Mouse (Mus musculus): Measurements from ENCODE around the gene Epha4.

Epha4 gene

DNA sequence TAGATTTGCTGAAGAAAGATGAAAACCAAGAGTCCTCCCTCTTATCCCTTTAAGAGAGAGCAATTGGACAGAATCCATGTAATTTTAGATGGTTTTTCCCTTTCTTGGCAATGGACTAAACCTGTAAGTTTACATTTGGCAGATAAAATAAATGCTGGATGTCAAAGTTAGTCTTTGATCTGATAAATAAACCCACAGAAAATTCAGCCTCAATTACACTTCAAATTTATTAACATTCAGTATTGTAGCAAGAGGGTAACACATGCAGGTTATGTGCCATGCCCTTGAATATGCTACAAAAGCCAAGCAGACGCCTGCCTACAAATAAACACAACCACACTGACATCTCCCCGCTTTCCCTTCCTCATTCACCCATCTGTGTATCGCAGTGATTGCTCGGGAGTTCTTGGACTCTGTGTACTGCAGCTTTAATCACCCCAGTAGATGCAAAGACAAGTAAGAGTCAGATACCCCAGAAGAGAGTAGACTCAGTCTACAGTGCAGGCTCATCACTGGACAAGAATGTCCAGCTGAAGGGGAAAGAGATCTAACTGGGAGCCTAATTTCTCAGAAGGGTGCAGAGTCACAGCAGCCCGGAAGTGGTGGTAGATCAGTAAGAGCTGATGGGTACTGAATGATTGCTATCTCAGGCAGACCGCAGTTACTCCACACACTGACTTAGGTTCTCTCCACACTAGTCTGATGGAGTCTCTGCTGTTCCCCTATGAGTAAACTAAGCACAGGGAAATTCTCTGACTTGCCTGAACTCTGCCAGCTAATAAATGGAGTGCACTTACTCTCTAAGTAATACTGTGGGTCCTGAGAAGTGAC, 29.9 kb downstream of the Epha4 start:
- in situ Hi-C loops (cut with MboI; ENCODE audit: low sequenced_read_pairs) = no loop called here

DNA sequence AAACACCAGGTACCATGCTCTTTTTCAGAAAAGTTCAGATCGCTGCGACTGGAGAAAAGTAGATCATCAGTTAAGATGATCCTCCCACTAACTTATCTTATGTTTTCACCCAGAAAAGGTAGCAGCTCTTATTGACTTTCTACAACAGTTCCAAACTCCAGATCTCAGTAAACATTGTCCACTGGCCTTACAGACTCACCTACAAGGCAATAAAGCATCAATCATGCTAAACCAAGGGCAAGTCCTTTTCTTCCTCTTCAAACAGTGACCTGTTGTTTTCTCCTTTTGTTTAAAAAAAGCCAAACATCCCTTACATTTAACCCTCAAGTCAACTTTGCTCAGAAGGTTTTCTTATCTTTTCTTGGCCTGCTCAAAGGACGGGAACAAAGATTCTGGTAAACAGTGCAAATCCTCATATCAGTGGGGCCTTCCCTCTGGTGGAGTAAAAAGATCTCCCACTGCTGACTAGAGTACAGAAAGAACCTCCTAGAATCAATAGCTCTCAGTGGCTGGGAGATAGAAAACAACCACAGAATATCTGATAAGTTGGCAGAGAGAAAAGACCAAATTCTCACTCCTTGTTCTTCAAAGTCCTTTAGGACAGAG, 39.0 kb downstream of the Epha4 start:
- in situ Hi-C loops (cut with MboI; ENCODE audit: low sequenced_read_pairs) = no loop called here

DNA sequence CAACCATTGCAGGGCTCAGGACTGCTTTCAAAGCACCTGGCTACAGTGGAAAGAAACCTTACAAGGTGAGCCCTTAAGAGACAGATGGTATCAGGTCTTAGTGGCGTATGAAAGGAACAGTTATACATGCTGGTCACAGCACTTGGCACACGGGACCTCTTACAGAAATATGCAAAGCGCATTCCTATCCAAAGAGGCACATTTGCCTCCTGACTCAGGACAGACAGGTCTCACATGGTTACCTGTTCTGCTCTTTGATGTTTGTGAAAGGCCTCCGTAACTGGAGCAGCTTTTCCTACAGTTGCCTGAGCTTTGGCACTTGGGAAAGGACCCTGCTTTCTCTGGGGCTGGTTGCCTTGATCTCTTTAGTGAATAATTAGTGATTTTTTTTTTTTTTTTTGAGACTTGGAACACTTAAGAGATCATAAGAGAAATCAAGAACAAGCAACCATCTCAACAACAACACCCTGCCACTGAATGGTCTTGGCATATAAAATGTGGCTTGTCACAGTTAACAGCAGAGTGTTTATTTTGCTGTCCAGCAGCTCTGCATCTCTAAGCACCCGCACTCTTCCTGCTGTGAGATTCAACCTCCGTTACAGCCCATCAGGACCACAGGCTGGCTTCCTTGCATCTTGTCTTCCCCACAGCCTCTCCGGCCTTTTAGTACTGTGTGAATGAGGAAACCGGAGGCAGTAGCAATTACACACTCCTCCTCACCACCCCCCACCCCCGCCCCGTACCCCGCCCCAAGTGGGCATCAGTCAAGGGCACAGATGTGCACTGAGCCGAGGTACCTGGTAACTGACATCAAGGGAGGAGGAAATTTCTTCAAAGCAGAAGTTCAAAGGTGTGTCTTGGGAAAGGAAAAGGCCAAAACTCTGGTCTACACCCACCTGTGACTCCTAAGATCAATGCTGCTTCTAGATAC, 41.2 kb downstream of the Epha4 start:
- in situ Hi-C loops (cut with MboI; ENCODE audit: low sequenced_read_pairs) = no loop called here

DNA sequence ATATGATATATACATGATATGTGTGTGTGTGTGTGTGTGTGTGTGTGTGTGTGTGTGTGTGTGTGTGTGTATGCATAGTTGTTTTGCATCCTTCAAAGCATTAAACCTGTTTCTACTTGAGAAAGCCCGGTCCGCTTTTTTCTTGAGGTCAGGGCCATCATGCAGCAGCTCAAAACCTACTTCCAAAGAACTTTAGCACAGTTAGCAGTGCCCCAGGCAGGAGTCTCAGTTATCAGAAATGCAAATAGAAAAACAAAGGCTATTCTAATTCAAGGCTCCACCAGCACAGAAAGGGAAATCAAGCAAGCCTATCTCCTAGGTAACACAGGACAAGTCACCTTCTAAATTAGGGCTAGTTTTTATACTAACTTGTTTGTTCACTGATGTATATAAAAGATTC, 42.3 kb downstream of the Epha4 start:
- in situ Hi-C loops (cut with MboI; ENCODE audit: low sequenced_read_pairs) = no loop called here

DNA sequence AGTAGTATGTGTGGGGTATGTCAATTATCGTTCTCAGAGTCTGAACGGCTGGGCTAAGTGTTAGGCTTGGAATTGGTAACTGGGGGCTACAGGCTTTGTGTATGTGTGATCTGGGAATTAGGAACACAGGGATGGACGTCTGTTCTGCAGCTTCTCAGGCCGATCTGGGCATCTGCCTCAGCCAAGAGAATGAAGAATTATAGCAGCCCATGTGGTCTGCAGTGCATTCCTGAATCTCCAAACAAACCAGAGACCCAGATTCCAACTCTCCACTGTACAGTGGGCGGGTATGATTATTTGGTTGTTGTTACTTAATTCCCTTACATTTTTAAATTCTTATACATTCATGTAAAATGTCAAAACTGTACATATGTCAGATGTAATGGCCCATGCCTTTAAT, 43.4 kb downstream of the Epha4 start:
- in situ Hi-C loops (cut with MboI; ENCODE audit: low sequenced_read_pairs) = no loop called here

DNA sequence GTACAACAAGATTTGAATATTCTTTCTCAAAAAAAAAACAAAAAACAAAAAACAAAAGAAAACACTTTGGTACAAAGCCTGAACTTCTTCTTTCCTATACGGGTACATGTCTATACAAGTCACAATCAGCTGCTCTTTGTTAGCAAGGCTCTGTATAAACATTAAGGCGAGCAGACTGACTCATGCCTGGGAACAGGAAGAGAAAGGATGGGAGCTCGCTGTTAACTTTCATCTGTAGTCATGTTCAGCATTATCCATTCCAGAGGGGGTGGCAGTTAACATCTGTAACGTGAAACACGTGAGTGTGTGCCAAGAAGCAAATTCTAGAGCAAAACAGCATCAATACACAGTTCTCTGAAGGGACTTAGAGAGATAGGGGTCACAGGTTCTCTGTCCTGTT, 43.9 kb downstream of the Epha4 start:
- in situ Hi-C loops (cut with MboI; ENCODE audit: low sequenced_read_pairs) = no loop called here

DNA sequence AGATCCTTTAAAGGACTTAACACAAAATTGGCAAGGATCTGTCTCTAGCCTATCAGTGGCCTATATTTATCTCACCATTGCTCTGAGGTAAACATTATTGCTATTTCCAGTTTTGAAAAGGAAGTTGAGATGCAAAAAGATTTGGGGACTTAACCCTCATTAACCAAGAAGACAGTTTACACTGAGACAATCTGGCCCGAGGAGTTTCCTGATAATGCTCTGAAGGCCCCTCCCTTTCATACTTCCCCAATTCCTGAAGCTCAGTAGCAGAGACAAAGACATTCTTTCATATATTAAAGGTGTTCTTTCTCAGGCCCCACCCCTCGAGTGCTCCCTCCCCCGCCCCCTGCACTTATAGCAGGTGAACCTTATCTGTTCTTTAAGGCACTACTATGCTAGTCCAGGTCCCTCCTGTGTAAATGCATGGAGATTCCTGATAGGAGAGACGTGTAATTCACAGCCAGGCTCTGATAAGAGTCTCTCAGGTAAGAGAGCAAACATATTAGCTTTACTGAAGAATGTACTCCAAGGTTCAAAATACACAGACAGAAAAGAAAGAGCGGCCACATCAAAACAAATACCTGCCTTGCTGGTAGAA, 46.1 kb downstream of the Epha4 start:
- in situ Hi-C loops (cut with MboI; ENCODE audit: low sequenced_read_pairs) = no loop called here

DNA sequence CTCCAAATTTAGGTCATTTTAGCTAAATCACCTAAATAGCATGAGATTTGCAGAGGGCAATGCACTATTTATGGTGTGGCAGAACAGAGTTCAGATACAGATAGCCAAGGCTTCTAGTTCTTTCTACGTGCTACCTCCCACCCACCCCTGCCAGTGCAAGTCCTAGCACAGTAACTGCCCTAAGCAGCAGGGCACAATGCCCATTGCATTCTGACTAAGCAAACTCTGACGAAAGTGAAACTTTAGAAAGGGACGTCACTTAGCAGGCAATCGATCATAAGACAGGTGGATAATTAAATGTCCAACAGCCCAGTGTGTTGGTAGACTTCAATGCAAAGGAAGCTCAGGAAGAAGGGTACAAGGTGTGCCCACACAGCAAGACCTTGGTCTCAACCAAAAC, 49.4 kb downstream of the Epha4 start:
- in situ Hi-C loops (cut with MboI; ENCODE audit: low sequenced_read_pairs) = no loop called here

DNA sequence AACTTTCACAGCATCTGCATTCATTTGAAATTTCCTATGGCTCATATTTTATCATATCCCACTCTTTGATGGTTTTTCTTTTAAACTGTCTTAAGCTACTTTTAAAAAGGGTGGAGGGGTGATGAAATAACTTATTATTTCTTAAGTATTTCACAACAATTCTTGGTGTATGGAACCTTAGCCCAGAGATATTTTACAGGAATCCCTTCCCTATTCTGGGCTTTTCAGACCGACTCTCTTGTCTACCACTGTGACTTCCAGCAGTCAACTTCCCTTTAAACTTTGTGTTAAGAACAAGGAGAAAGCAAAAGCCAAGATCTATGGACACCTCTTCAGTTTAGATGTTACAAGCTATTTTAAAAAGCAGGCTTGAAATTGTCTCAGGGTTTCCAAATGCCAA, 50.8 kb downstream of the Epha4 start:
- in situ Hi-C loops (cut with MboI; ENCODE audit: low sequenced_read_pairs) = no loop called here

DNA sequence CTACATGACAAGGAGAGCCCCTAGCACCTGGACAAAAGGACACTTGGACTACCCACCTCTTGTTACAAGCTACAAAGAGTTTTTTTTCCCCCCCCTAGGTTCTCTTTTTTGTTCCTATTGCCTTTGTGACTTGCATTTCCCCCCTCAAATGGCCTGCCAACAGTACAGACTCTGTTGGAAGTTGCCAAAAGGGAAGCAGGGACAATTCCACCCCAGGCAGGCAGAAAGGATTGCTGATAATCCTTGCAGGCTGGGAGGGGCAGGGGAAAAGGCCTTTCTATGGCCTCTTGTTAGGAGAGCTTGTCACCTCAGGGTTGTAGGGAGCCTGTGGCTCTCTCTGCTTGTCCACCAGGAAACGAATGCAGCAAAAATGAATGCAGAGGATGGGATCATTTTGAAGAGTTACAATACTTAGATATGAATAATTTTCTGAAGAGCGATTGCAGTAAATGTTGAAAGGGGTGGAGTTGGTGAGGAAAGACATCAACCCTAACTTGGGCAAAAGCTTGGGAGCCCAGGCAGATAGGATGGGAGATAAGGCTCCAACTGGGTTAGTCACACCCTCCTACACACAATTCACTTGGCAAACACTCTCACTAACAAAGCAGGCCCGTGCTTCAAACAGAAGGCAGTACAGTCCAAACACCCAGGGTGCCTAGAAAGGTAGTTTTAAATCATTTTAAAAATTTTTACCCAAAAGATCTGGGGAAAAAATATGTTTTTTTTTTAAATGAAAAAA, 52.8 kb downstream of the Epha4 start:
- in situ Hi-C loops (cut with MboI; ENCODE audit: low sequenced_read_pairs) = no loop called here

DNA sequence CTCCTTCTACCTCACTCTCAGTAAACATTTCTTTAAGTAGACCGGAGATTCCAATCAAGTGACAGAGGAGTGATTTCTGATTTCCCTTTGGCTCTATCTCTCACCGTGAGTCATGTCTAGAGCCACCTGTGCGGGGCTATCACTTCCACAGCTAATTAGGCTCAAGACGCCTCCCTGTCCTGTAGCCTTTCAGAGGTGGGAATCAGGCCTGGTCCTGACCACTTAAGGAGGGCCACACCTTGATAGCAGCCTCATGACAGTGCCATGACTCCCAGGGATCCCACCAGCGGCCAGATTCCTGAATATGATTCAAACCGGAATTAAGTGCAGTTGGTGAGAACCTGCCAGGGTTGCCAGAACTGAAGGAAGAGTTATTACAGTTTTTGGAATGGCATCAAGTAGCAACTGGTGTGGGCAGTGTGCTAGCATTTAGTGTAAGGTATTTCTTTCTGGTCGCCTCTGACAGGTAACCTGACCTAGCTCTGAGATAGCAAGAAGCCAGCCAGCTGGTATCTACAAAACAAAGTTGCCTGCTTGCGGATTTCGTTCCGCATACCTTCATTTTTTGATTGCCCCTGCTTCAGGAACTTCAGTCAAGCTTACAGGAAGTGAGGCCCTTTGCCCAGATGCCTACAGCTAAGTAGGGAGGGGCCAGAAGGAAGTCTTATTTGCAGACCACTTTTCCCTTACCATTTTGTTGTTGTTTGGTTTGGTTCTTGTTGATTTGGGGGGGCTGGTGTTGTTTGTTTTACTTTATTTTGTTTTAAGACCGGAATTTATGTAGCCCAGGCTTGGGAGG, 53.9 kb downstream of the Epha4 start:
- in situ Hi-C loops (cut with MboI; ENCODE audit: low sequenced_read_pairs) = no loop called here

DNA sequence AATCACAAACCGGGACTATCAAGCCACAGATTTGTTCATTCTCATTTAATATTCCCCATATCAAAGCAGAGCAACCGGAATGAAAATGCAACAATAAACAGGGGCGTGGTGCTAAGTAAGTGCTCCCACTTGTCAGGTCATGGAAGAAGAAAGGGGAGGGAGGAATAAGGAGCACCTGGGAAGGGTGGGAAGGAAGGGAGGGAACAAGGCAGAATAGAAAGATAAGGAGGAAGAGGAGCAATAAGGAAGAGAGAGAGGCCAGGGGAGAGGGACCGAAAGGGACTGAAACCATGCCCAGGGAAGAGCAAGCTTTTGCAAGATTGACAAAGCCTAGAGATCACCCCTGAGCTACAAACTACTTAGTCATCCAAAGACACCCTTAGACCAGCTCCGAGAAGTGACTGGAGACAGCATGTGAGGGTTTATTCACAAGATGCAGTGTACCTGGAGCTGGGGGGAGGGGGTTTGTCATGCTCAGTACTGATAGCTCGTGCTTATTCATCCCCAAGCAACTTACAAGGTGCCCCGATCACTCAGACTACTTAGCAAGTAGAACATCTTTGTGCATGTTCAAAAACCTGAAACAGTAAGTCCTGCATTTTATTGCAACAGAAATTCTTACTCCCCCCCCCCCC, 56.0 kb downstream of the Epha4 start:
- in situ Hi-C loops (cut with MboI; ENCODE audit: low sequenced_read_pairs) = no loop called here

DNA sequence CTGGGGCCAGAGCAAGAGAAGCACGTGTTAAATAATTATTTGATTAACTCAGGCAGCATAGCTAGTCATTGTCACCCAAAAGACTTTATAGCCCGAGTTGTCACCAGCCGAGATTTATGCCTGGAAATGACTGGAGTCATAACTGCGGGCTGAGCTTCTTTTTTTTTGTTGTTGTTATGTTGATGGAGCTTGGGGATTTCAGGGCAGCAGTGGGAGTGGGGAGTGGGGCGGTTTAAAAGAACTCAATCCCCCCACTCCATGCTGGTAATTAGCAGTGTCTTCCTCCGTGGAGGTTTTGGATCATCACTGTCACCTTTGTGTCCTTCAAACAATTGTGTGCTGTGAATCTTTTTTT, 57.5 kb downstream of the Epha4 start:
- in situ Hi-C loops (cut with MboI; ENCODE audit: low sequenced_read_pairs) = no loop called here

DNA sequence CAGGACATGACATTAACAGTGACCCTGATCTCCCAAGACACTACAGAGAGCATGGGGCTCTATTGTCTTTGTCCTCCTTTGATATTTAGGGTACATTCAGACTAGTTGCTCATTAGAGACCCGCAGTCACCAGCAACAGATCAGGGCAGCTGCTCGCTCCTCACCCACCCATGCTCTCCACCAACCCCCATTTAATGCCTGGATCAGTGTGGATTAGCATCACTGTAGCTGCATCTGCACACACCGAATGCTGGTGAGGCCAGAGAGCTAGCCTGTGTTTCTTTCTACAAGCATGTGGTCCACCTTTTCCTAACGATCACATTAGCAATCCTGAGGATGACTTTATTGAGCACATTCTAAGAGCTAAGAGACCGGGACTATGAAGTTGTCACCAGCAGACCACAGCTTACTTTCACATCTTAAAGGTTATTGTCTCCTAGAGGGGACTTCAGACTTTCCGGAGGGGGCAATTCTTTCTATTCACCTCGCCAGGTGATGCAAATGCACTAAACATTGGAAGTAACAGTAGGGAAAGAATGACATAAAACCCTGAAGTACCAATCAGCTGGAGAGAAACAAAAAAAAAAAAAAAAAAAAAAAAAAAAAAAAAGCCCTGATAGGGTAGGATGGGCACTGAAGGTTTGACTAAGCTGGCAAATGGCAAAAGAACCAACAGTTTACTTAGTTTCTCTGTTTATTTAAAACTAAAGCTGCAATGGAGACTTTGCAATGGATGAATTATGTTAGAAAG, 58.0 kb downstream of the Epha4 start:
- in situ Hi-C loops (cut with MboI; ENCODE audit: low sequenced_read_pairs) = no loop called here

DNA sequence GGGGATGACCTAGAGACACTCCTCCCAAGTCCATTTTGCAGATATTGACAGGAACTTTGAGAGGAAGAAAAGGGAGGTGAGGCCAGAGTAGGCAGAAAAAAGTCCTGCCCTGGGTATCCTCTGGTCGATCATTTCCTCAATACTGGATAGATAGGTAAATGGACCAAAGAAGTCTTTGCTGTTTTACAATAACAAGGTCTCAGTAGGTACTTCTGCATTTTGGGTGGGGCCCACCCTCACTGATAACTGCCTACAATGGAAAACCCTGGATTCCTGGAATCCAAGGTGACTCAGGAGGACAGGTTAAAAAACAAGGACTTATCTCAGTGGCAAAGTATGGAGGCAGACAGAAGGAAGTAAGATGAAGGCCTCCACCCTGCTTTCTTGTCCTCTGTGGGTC, 61.1 kb downstream of the Epha4 start:
- in situ Hi-C loops (cut with MboI; ENCODE audit: low sequenced_read_pairs) = no loop called here

DNA sequence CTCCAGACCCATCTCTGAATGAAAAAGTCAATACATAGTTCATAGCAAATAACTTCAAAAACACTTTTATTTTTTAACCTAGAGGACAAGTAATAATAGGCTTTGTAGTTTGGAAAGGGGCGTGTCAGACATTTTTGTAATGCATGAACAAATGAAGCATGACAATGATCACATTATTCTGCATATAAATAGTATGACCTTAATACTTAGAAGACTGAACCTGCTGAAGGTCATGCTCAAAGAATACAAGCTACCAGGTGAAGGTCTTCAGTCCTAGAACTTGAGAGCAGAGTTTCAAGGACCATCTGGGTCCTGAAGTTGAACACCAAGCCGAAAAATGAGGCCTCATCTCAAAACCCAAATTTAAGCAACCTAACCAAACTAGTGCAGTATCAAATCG, 62.2 kb downstream of the Epha4 start:
- in situ Hi-C loops (cut with MboI; ENCODE audit: low sequenced_read_pairs) = no loop called here

DNA sequence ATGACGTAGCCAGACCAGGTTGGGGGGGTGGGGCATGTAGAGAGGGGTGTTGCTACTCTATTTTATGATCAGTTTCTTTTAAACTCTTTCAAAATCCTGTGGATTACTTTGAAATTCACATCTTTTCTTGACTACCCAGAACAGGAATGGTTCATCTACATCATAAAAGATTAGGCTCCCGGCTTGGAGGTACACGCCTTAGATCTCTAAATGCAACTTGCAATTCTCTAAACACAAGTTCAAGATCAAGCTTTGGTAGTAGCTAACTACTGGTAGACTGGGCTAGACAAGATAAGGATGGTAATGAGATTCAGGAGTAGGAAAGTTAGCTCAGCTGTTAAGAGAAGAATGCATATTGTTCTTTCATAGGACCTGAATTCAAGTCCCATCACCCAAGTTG, 63.3 kb downstream of the Epha4 start:
- in situ Hi-C loops (cut with MboI; ENCODE audit: low sequenced_read_pairs) = no loop called here

DNA sequence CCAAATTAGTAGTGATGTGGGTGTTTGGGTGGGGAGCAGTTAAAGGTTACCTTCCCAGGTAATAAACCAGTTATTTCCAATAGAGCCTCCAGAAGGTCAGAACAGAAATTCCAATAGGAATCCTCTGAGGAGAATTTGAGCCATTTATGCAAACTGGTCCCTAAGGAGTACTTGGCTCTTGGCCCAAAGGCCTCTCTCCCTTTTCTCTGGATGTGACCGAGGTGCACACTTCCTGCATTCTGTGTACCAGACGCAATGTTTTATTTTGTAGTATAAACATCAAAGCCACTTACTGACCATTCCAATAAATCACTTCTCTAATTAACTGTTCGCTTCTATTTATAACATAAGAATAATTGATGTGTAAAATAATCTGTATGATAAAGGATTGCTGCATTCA, 64.7 kb downstream of the Epha4 start:
- in situ Hi-C loops (cut with MboI; ENCODE audit: low sequenced_read_pairs) = no loop called here
